Mouse (Mus musculus) ES-CJ7 (cell line): ENCODE measurements around the gene Olfr742.

Source experiments
- DNase-seq: peaks from one replicate; pipeline ENCODE4 v3.0.0; 2011; ENCODE audit warnings: low read depth, low spot score

Gene Olfr742

DNA sequence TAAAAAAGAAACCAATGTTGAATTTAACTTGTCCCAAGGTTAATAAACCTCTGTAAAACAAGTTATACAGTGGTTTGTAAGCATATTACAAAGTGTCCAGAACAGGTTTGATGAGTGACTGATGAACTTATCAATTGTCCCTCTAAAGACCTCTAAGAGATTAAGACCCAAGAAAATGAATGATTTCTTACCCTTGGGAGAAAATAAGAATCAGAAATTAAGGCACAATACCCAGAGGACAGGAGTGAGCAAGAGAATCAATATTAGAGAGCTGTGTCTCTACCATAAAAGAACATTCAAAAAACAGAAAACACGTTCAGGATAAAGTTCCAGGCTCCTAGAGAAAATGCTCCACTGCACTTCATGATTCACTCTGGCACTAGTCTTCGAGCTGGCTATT lies at the start of gene Olfr742:
TSS of gene Olfr742 (plus strand) at position 301 of the 400 bp plus-strand sequence.
- no peak for DNase-seq

GRCm38 (mm10) chr14:50472438-50472837 lies 31.0 kb upstream of the Olfr742 start, which contains the start of gene Olfr741:
Olfr741 (plus strand) TSS chr14:50472738.
- DNase-seq, result no peak

DNA sequence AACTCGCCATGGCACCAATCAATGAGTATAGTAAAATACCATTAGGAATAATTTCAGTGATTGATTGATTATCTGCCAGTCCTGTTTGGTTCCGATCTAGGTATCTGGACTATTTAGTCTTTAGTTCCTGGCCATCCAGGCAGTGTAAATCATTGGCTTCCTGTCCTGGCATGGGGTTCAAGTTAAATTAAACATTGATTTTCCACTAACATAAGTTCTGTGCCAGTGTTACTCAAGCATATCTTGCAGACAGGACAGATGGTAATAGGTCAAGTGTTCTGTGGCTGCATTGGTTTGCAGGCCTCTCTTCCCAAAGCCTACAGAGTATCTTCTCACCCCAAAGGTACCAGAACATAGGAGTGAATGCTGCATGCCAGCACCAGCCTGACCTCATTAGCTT lies 25.0 kb upstream of the Olfr742 start:
- no peak for DNase-seq

- no peak for DNase-seq
Measured at GRCm38 (mm10) chr14:50521539-50521938, 18.1 kb downstream of the Olfr742 start, which contains the start of gene Olfr743. Olfr743 (plus strand) TSS chr14:50521839.

DNA sequence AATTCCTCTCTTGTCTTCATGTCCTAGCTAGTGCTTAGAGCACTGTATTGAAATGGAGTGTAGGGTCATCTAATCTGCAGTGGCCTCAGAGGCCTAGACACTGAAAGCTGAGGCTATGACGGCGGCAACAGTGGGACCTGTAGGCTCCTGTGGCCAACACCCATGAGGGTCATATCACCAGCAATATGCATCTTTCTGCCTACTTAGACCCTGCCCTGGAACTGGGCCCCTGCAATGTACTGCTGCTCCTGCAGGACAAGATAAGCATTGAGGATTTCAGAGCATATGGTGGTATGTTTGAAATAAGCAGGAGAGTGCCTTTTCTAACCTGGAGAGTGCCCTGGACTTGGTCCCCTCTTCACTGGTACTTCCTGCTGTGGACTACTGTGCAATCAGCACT lies 49.3 kb downstream of the Olfr742 start:
- no peak for DNase-seq
